Mouse (Mus musculus) kidney, adult 8-10 months (tissue): ENCODE measurements at regions not wholly inside any gene's neighbourhood (a gene's known extent, or its start where the extent isn't known, plus 50 kb on each side); places are given as distances from the start of the nearest gene placed in this dataset.

ENCODE experiments used
- DNase-seq, 2 experiments: peaks; one replicate each; pipeline ENCODE4 v3.0.0; 2022

DNA sequence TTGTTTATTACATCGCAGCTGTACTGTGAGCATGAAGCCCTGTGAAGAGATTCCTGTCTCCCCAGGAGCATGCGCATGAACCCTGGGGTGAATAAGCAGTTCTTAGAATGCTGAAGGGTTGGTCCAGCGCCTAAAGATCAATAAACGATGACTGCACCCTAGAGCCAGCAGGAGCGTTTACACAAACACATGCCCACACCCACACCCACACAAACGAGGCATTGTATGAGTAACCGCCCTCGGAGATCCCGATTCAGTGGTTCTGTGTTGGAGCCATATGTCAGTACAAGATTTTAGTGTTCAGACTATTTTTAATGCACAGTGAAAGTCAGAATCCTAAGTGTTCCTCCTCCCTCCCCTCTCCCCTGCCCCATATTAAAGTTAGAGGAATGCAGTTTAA is 57.3 kb downstream of the Edn1 start:
- DNase-seq = no peak

GRCm38 (mm10) chr13:42367655-42368554 is 66.6 kb downstream of the Edn1 start:
- peak; percentile 76 to 91 for DNase-seq

- peak; percentile 61 to 83 for DNase-seq
These were observed 68.5 kb downstream of the Edn1 start for GRCm38 (mm10) chr13:42369826-42370225.

DNA sequence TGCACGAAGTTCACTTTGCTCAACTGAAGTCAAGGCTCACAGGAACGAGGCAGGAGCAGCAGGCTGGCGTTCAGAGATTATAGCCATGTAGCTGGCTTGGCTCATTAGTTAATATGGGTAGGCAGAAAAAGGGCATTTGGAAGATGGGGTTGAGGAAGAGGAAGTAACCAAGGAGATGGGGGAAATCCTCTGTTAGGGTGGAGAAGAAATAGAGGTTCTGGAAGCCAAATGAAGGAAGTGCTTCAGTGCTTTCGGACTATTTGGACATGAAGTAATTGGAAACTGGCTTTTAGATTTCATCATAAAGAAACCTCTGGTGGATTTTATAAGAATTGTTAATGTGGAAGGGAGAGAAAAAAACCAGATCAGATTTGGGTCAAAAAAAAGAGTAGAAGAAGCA is 70.9 kb downstream of the Edn1 start:
- no peak for DNase-seq

DNA sequence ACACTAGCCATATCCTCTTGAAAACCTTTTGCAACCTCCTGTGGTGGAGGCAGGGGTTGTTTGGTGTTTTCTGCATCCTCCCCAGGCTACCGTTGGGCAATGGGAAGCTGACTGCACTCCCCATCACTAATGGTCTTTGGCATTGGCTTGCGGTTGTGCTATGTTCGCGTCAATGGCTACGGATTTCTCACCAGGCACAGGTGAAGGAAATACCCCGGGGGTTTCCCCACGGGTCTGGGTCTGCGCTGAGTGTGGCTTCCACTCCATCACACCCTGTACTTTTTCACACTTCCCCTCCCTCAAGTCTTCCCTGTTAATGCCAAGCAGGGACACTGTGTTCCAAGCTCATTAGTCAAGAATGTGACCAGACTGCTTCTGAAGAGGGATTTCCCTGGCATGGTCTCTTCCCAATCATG is 72.9 kb downstream of the Edn1 start:
- peak; percentile 7 to 29 for DNase-seq

GRCm38 (mm10) chr13:42379675-42380074 is 78.4 kb downstream of the Edn1 start:
- DNase-seq = no peak

- DNase-seq = no peak
These were observed 81.8 kb downstream of the Edn1 start for GRCm38 (mm10) chr13:42383099-42383498.

DNA sequence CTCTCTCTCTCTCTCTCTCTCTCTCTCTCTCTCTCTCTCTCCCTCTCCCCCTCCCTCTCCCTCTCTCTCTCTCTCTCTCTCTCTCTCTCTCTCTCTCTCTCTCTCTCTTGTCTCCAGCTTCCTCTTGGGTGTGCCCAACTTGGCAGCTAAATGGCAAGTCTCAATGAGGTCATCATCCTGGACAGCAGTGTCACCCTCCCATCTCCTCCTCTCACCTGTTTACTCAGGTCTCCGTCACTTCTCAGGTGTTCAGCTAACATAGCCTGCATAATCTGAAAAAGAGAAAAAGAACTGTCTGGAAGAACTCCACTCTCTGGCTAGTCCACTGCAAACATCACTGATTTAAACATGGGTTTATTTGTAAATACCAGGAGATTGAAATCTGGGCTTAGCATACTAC is 89.1 kb downstream of the Edn1 start:
- DNase-seq = no peak

DNA sequence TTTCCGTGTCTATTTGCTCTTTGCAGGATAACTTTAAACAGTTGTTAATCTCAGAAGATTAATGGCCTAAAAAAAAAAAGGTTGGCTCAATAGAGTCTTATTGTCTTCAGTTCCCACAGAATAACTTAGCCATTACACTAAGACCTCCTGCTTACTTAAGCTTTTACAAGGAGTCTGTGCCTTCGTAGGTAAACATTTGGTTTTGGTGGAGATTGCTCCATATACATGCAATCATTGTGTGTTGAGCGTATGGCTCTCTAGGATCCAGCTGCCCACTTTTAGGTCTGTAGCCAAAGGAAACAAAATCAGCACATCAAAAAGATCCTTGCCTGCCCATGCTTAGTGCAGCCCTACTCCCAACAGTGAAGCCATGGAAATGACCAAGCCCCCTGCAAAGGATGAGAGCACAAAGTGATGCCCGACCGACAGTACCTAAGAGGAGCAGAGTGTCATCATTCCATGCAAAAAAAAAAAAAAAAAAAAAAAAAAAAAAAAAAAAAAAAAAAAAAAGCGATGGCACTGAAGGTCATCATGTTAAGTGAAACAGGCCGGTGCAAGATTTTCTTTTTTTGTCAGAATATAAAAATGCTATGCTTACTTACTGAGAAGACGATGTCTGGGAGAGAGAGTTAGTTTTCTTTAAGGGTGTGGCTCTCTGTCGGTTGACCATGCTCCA is 90.2 kb downstream of the Edn1 start:
- DNase-seq = no peak

GRCm38 (mm10) chr13:42392701-42393100 is 91.4 kb downstream of the Edn1 start:
- no peak for DNase-seq

DNA sequence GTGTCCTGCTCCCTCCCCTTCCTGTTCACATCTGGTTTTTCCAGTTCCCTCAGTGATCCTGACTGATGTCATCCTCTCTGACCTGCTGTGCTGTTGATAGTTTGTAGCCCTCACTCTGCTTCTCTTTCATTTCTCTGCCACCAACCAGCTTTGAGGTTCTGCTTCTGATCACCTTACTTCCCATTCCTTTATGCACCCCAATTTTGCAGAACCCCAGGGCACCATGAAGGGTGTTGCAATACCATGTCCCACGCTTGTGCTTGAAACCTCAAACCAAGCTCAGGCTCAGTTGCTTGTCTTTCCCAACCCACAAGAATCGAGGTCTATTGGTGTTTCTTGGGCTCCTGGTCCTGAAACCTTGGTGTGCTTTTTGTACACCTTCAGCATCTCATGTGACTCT is 93.3 kb downstream of the Edn1 start:
- DNase-seq = no peak

DNA sequence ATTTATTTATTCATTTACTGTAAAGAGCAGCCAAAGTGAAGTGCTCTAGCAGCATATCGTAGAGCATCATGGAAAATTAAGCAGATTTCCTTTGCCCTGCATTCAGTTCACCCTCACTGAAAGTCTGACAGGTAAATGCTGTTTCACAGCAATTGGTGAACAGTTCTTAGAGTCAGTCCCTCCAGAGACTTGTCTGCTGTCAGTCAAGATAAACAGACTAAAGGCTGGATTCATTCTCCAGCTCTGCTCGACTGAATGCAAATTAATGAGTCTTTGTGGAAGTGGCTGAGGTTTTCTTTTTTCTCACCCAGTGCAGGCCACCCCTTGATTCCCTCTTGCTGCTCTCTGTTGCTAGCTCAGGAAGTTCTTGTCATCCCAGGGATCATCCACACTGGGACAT is 100.2 kb downstream of the Edn1 start:
- no peak for DNase-seq

DNA sequence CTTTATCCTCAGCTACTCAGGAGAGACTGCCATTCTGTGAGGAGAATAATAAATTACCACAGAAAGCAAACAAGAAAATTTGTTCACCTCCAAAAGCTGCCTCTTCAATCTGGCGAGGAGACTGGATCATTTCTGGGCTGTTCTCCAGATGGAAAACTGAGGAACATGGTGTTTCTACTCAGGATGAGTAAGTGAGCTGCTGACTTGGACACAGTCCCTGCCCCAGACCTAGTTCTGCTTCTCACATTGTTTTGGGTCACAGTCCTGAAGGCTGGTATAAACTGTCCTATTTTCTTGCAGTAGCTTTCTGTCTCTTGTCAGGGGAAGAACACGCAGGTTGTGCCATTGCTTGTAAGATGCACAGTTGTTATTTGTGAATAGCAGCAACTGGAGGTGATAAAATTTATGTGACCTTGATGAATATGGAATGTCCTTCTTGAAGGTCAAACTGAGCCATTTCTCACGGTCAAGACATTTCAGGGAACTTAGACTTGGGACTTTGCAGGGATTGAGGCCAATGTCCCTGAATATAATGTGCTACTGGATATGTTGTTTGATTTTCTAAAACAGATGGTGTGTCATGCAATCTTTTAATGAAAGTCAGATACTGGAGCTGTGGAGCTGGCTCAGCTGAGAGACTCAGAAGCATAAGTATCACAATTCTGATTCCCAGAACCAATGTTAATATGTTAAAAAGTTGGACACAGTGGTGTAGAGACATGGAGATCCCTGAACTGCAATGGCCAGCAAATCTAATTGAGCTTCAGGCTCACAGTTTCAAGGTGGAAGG is 102.2 kb downstream of the Edn1 start:
- DNase-seq = no peak

DNA sequence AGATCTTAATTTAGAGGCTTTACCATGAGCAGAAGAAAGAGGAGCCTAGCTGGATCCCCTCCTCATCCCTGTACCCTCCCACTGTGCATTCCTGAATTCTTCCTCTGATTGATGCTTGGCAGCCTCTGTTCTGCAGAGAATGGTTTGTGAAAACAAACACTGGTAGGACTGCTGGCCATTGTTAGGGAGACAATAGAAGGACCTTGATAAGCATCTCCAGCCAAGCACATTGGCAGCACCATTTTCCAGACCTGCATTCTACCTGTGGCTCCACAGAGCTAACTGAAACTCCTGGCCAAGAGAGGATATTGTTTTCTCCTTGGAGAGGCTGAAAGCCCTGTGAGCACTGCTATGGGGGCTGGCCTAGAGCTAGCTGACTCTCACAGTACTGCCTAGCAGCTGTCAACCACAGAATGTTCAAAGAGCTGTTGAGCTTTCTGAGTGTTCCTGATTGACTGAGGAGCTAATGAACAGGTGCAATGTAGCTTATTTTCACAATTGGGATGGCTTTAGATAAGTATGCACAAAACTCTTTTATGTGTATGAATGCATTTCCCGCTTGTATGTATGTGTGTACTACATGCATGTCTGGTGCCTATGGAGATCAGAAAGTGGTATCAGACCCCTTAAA is 111.5 kb downstream of the Edn1 start:
- no peak for DNase-seq

GRCm38 (mm10) chr13:42446921-42447320 is 145.6 kb downstream of the Edn1 start:
- DNase-seq = no peak

GRCm38 (mm10) chr13:42453665-42454064 is 152.4 kb downstream of the Edn1 start:
- DNase-seq = no peak

DNA sequence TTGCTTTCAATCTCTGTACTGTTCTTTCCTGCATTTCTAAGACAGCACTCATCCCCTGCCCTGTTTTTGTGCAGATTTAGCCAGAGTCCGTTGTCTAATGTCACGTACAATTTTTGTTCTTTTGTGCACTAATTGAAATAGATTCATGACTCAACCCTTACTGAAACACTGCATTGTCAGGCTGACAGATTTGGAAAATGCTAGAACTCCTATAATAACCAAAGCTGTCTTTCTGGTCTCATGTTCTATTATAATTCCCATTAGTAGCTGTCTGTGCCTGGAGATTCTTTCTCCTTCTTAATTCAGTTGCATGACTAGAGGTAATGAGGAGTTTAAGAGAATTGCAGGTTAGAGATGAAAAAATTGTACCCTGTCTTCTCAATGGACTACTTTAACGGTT is 158.6 kb downstream of the Edn1 start:
- DNase-seq = no peak

DNA sequence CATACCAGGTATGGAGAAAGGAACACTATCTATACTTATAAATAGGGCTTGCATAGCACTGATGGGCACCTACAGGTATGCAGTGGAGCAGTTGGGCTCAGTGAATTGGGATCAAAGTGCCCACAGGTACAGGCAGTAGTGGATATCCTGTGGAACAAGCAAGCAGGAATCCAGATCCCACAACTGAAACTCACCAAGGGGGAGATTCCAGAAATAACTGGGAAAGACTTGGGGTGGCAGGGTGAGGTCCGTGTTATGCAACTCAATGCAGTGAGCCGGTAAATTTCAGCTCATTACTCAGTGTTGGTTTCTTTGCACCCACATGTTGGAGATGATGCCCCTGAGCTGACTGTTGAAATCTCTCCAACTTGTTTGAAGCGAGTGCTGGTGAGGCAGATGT is 177.5 kb downstream of the Edn1 start:
- DNase-seq = peak; percentile 2

DNA sequence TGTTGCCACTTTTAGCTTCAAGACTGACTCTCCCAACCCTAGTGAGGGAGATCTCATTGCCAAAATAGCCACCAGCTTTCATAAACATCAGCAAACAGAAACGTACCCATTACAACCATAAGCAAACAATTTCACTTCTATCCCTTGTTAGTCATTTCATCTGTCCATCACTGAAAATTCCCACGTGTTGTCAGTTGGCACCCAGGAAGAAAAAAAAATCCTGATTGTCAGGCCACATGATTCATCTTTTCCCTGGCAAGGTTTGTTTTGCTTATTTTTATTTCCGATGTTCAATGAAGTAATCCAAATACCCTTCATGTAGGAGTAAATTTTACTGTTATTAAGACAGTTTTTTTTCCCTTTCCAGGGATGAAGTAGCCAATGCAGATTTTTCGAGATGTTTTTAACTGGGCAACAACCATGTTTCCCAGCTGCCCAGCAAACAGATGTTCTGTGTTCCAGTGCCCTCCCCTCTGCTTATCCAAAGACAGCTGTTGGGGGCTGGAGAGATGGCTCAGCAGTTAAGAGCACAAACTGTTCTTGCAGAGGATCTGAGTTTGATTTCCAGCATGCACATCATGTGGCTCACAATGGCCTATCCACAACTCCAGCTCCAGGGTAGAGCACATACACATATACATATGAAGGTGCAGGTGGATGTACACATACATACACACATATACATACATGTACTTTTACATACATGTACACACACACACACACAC is 189.3 kb upstream of the Phactr1 start:
- DNase-seq = no peak

DNA sequence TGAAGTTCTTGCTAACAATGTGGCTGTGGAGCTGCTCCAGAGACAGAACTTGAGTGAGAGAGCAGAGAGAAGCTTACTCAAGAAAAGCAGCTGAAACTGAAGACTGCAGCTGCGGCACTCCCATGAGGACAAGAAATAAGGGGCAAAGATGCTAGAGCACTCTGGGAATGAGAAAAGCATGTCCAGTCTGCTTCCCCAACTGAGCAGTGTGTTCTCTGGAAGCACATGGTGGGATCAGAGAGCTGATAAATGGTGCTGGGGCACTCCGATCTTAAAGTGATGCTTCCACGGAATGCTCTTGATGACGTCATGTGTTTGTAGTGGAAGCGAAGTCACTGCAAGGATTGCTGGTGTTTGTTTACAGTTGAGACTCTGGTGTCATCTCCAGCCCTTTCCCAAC is 186.1 kb upstream of the Phactr1 start:
- DNase-seq = no peak

GRCm38 (mm10) chr13:42498351-42498750 is 182.1 kb upstream of the Phactr1 start:
- DNase-seq = no peak

GRCm38 (mm10) chr13:42507535-42507934 is 172.9 kb upstream of the Phactr1 start:
- DNase-seq = no peak
